8 mouse cellular contexts compared by ENCODE assay signal in the genomic region with DNA sequence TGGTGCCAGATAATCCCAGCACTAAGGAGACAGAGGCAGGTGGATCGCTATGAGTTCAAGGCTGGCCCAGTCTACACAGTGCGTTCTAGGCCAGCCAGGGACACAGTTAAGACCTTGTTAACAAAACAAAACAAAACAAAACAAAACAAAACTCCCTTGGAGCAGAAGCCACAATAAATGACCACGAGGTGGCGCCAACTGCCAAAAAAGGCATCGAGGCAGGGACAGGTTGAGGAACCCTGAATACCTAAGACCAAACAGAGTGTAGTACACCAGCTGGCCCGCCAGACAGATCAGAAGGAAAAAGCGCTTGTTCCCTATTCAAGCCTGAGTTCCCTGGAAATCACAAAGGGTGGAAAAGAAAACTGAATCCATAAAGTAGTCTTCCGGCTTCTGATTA. TPM values are rescaled to one million over a fixed set of nuclear protein-coding genes. Genes with fewer than 3 reads are reported as not detected.
A peak's percentile ranks its signal among the peaks of the same experiment; 100 is the strongest.
DNase-seq lines count a peak whose midpoint lies in the region; ATAC-seq and TF ChIP-seq lines count a peak whose summit lies in the region.

No protein-coding gene starts in this region.

- TF ChIP-seq POLR2A in limb, embryonic 14.5 days (IDR thresholded peaks at IDR 0.05; ENCODE audit: borderline replicate concordance, extremely low read depth, insufficient read depth, insufficient read length), result no peak

- H3K9me3 ChIP-seq in heart, postnatal 0 days (replicated peaks; ENCODE audit: control insufficient read depth, low read length), result no peaks in the 10 kb centered on the region
- H3K9me3 ChIP-seq in limb, embryonic 14.5 days (ENCODE audit: control insufficient read depth, low read length), result no peaks in the 10 kb centered on the region
- no peaks in the 10 kb centered on the region for H3K9me3 ChIP-seq in midbrain, postnatal 0 days (ENCODE audit: low read length)

- H3K36me3 ChIP-seq in heart, postnatal 0 days (replicated peaks; ENCODE audit: control insufficient read depth, insufficient read depth, low read length), result peaks cover 44% of the 10 kb centered on the region
- H3K36me3 ChIP-seq in limb, embryonic 14.5 days (ENCODE audit: control insufficient read depth, insufficient read depth, low read length), result peaks cover 46% of the 10 kb centered on the region
- H3K36me3 ChIP-seq in midbrain, postnatal 0 days (ENCODE audit: insufficient read depth, low read length), result 0 out of 2 replicates have a peak, but pooled peaks cover 8% of the 10 kb centered on the region

- ATAC-seq in heart, postnatal 0 days (ENCODE audit: insufficient read depth, low read depth), result peak; percentile 34; the same call in 1 of the 2 replicates
- peak; percentile 30; the same call in 1 of the 2 replicates for ATAC-seq in limb, embryonic 14.5 days (ENCODE audit: low FRiP score, low read depth)
- peak; percentile 45; the same call in 1 of the 2 replicates for ATAC-seq in midbrain, postnatal 0 days (ENCODE audit: low FRiP score)

- H3K4me3 ChIP-seq in heart, postnatal 0 days (ENCODE audit: low read depth, low read length), result no peak overlapping the region
- no peak overlapping the region for H3K4me3 ChIP-seq in limb, embryonic 14.5 days (replicated peaks; ENCODE audit: low read length)
- H3K4me3 ChIP-seq in midbrain, postnatal 0 days (ENCODE audit: low read depth, low read length), result no peak overlapping the region

- no peak overlapping the region for H3K9ac ChIP-seq in heart, postnatal 0 days (replicated peaks; ENCODE audit: low read depth, low read length)
- H3K9ac ChIP-seq in limb, embryonic 14.5 days (ENCODE audit: low read depth, low read length, severe bottlenecking), result no peak overlapping the region
- H3K9ac ChIP-seq in midbrain, postnatal 0 days (replicated peaks; ENCODE audit: low read length, poor library complexity, severe bottlenecking), result no peak overlapping the region

- no peak overlapping the region for H3K27ac ChIP-seq in heart, postnatal 0 days (ENCODE audit: low read depth)
- H3K27ac ChIP-seq in limb, embryonic 14.5 days (replicated peaks; ENCODE audit: low read depth, low read length), result no peak overlapping the region
- H3K27ac ChIP-seq in midbrain, postnatal 0 days (ENCODE audit: low read depth, low read length), result no peak overlapping the region

- no peak overlapping the region for H3K4me2 ChIP-seq in heart, postnatal 0 days (ENCODE audit: low read depth, low read length)
- H3K4me2 ChIP-seq in limb, embryonic 14.5 days (replicated peaks; ENCODE audit: low read depth, low read length, severe bottlenecking), result no peak overlapping the region
- H3K4me2 ChIP-seq in midbrain, postnatal 0 days (ENCODE audit: low read depth, low read length, poor library complexity, severe bottlenecking), result no peak overlapping the region

- no peak for TF ChIP-seq EP300 in heart, postnatal 0 days (IDR thresholded peaks at IDR 0.05; ENCODE audit: low read depth)

- DNase-seq in ovary, postnatal 14 days (ENCODE audit: low spot score), result peak; percentile 61
- DNase-seq in ovary, postnatal 10 days (ENCODE audit: low spot score), result no peak
- DNase-seq in ZHBTc4 (ENCODE audit: low read depth, low spot score), result peak; percentile 93
- DNase-seq in cerebellum, postnatal 4 days (ENCODE audit: low spot score in 2 of 2), result peak; percentile 56 to 75
- peak; percentile 67 for DNase-seq in heart, postnatal 0 days (ENCODE audit: low spot score)
- peak; percentile 63 for DNase-seq in limb, embryonic 14.5 days (ENCODE audit: low spot score)
- peak; percentile 88 for DNase-seq in midbrain, postnatal 0 days (ENCODE audit: low spot score)
- peak; percentile 83 for DNase-seq in thymus, postnatal 0 days (ENCODE audit: low spot score)

- no peaks in the 10 kb centered on the region for H3K27me3 ChIP-seq in heart, postnatal 0 days (ENCODE audit: control insufficient read depth, insufficient read depth, low read length)
- no peaks in the 10 kb centered on the region for H3K27me3 ChIP-seq in limb, embryonic 14.5 days (ENCODE audit: control insufficient read depth, insufficient read depth, low read length)
- no peaks in the 10 kb centered on the region for H3K27me3 ChIP-seq in midbrain, postnatal 0 days (ENCODE audit: insufficient read depth, low read length)

- 0 out of 2 replicates have a peak, but pooled peaks cover 5% of the 10 kb centered on the region for H3K4me1 ChIP-seq in heart, postnatal 0 days (ENCODE audit: control insufficient read depth, insufficient read depth)
- peaks cover 23% of the 10 kb centered on the region for H3K4me1 ChIP-seq in limb, embryonic 14.5 days (ENCODE audit: control insufficient read depth, insufficient read depth, low read length)
- 0 out of 2 replicates have a peak, but pooled peaks cover 4% of the 10 kb centered on the region for H3K4me1 ChIP-seq in midbrain, postnatal 0 days (ENCODE audit: insufficient read depth, low read length)

- WGBS in heart, postnatal 0 days, result 25% methylated on average over 8 of the region's 8 CpGs
- WGBS in limb, embryonic 14.5 days, result 26% methylated on average over 8 of the region's 8 CpGs
- 20% methylated on average over 8 of the region's 8 CpGs for WGBS in midbrain, postnatal 0 days

- TF ChIP-seq CTCF in heart, postnatal 0 days (IDR thresholded peaks at IDR 0.05; ENCODE audit: low read depth), result peak; percentile 94
- TF ChIP-seq CTCF in midbrain, postnatal 0 days (IDR thresholded peaks at IDR 0.05), result peak; percentile 90

RNA-seq across cellular contexts. Expression of gene Rhbdf1, which starts 5.2 kb away (rescaled TPM):
- 68.9 and 69.2 TPM in 2 replicates for total RNA-seq in heart, postnatal 0 days (2014; rRNA removed; ENCODE audit: low replicate concordance)
- polyA plus RNA-seq in heart, postnatal 0 days (2015; fragmentation: Nextera tagmentation; extraction: Ambion mirVana), result 21.9 and 25.2 TPM in 2 replicates
- 136 and 234 TPM in 2 replicates for polyA plus RNA-seq in limb, embryonic 14.5 days (2012; rRNA removed)
- polyA plus RNA-seq in limb, embryonic 14.5 days (2014; fragmentation: Nextera tagmentation; extraction: Ambion mirVana), result 61.5 and 68.3 TPM in 2 replicates
- 27.4 and 55.6 TPM in 2 replicates for total RNA-seq in midbrain, postnatal 0 days (2014; rRNA removed)
- polyA plus RNA-seq in midbrain, postnatal 0 days (2015; fragmentation: Nextera tagmentation; extraction: Ambion mirVana), result 17.6 and 21.0 TPM in 2 replicates
- polyA plus RNA-seq in thymus, postnatal 0 days (2015; fragmentation: Nextera tagmentation; extraction: Ambion mirVana), result 10.6 and 11.2 TPM in 2 replicates

RNA-seq across cellular contexts. Expression of gene Mpg, which starts 9.5 kb away (rescaled TPM):
- total RNA-seq in heart, postnatal 0 days (2014; rRNA removed; ENCODE audit: low replicate concordance), result 11.9 and 22.8 TPM in 2 replicates
- 13.9 and 15.0 TPM in 2 replicates for polyA plus RNA-seq in heart, postnatal 0 days (2015; fragmentation: Nextera tagmentation; extraction: Ambion mirVana)
- polyA plus RNA-seq in limb, embryonic 14.5 days (2012; rRNA removed), result 27.1 and 27.9 TPM in 2 replicates
- polyA plus RNA-seq in limb, embryonic 14.5 days (2014; fragmentation: Nextera tagmentation; extraction: Ambion mirVana), result 40.1 and 43.9 TPM in 2 replicates
- total RNA-seq in midbrain, postnatal 0 days (2014; rRNA removed), result 31.7 and 35.0 TPM in 2 replicates
- 31.2 and 37.7 TPM in 2 replicates for polyA plus RNA-seq in midbrain, postnatal 0 days (2015; fragmentation: Nextera tagmentation; extraction: Ambion mirVana)
- polyA plus RNA-seq in thymus, postnatal 0 days (2015; fragmentation: Nextera tagmentation; extraction: Ambion mirVana), result 30.0 and 36.0 TPM in 2 replicates

RNA-seq across cellular contexts. Expression of gene Snrnp25, which starts 11.6 kb away (rescaled TPM):
- 12.9 and 16.1 TPM in 2 replicates for total RNA-seq in heart, postnatal 0 days (2014; rRNA removed; ENCODE audit: low replicate concordance)
- polyA plus RNA-seq in heart, postnatal 0 days (2015; fragmentation: Nextera tagmentation; extraction: Ambion mirVana), result 27.1 and 28.0 TPM in 2 replicates
- polyA plus RNA-seq in limb, embryonic 14.5 days (2012; rRNA removed), result 31.9 and 46.7 TPM in 2 replicates
- 52.1 and 54.5 TPM in 2 replicates for polyA plus RNA-seq in limb, embryonic 14.5 days (2014; fragmentation: Nextera tagmentation; extraction: Ambion mirVana)
- total RNA-seq in midbrain, postnatal 0 days (2014; rRNA removed), result 13.3 and 23.6 TPM in 2 replicates
- 47.8 and 48.9 TPM in 2 replicates for polyA plus RNA-seq in midbrain, postnatal 0 days (2015; fragmentation: Nextera tagmentation; extraction: Ambion mirVana)
- polyA plus RNA-seq in thymus, postnatal 0 days (2015; fragmentation: Nextera tagmentation; extraction: Ambion mirVana), result 103 TPM in 2 replicates

RNA-seq across cellular contexts. Expression of gene Il9r, which starts 16.8 kb away (rescaled TPM):
- total RNA-seq in heart, postnatal 0 days (2014; rRNA removed; ENCODE audit: low replicate concordance), result not detected in 2 replicates
- polyA plus RNA-seq in heart, postnatal 0 days (2015; fragmentation: Nextera tagmentation; extraction: Ambion mirVana), result 0.03 and 0.14 TPM in 2 replicates
- 0.54 and 0.73 TPM in 2 replicates for polyA plus RNA-seq in limb, embryonic 14.5 days (2012; rRNA removed)
- 0.21 and 0.32 TPM in 2 replicates for polyA plus RNA-seq in limb, embryonic 14.5 days (2014; fragmentation: Nextera tagmentation; extraction: Ambion mirVana)
- 0.33 TPM in 1 of 2 replicates, not detected in the other for total RNA-seq in midbrain, postnatal 0 days (2014; rRNA removed)
- polyA plus RNA-seq in midbrain, postnatal 0 days (2015; fragmentation: Nextera tagmentation; extraction: Ambion mirVana), result 0.04 TPM in 1 of 2 replicates, not detected in the other
- 5.3 and 5.7 TPM in 2 replicates for polyA plus RNA-seq in thymus, postnatal 0 days (2015; fragmentation: Nextera tagmentation; extraction: Ambion mirVana)

RNA-seq across cellular contexts. Expression of gene Nprl3, which starts 50.7 kb away (rescaled TPM):
- total RNA-seq in heart, postnatal 0 days (2014; rRNA removed; ENCODE audit: low replicate concordance), result 26.4 and 64.1 TPM in 2 replicates
- 29.9 and 30.4 TPM in 2 replicates for polyA plus RNA-seq in heart, postnatal 0 days (2015; fragmentation: Nextera tagmentation; extraction: Ambion mirVana)
- 88.8 and 114 TPM in 2 replicates for polyA plus RNA-seq in limb, embryonic 14.5 days (2012; rRNA removed)
- polyA plus RNA-seq in limb, embryonic 14.5 days (2014; fragmentation: Nextera tagmentation; extraction: Ambion mirVana), result 29.4 and 30.9 TPM in 2 replicates
- total RNA-seq in midbrain, postnatal 0 days (2014; rRNA removed), result 36.0 and 44.7 TPM in 2 replicates
- 35.3 and 38.6 TPM in 2 replicates for polyA plus RNA-seq in midbrain, postnatal 0 days (2015; fragmentation: Nextera tagmentation; extraction: Ambion mirVana)
- 38.5 and 39.4 TPM in 2 replicates for polyA plus RNA-seq in thymus, postnatal 0 days (2015; fragmentation: Nextera tagmentation; extraction: Ambion mirVana)
